Mouse (Mus musculus) neural tube, embryonic 15.5 days (tissue): ENCODE measurements around the gene Gm21969. TPM values are rescaled to one million over a fixed set of nuclear protein-coding genes. Genes with fewer than 3 reads are reported as not detected.
A peak's percentile ranks its signal among the peaks of the same experiment; 100 is the strongest.

Source experiments
- ATAC-seq: fragments of 200-750 bp; cut with Nextera tagmentation; 2 replicates; pipeline ENCODE4 v1.8.0; 2017; ENCODE audit warnings: mild to moderate bottlenecking, moderate TSS enrichment, moderate library complexity; ENCODE audit not compliant: low FRiP score
- H3K27ac ChIP-seq: fragments of 300-500 bp; sonication (generic); replicated peaks from 2 replicates; pipeline ENCODE4 v1.5.1; 2015; ENCODE audit warnings: mild to moderate bottlenecking, inconsistent platforms
- H3K27me3 ChIP-seq: fragments of 300-500 bp; sonication (generic); replicated peaks from 2 replicates; pipeline ENCODE4 v1.6.1; 2015; ENCODE audit warnings: inconsistent platforms
- H3K36me3 ChIP-seq: fragments of 300-500 bp; sonication (generic); 2 replicates; pipeline ENCODE4 v1.6.1; 2015; ENCODE audit warnings: inconsistent platforms
- H3K4me1 ChIP-seq: fragments of 300-500 bp; sonication (generic); 2 replicates; pipeline ENCODE4 v1.6.1; 2015; ENCODE audit warnings: inconsistent platforms
- H3K4me2 ChIP-seq: fragments of 300-500 bp; sonication (generic); 2 replicates; pipeline ENCODE4 v1.6.1; 2015; ENCODE audit warnings: inconsistent platforms, mild to moderate bottlenecking, moderate library complexity
- H3K4me3 ChIP-seq: fragments of 300-500 bp; sonication (generic); replicated peaks from 2 replicates; pipeline ENCODE4 v1.5.1; 2015; ENCODE audit warnings: mild to moderate bottlenecking, inconsistent platforms
- H3K9ac ChIP-seq: fragments of 300-500 bp; sonication (generic); replicated peaks from 2 replicates; pipeline ENCODE4 v1.6.1; 2015; ENCODE audit warnings: mild to moderate bottlenecking, inconsistent platforms
- H3K9me3 ChIP-seq: fragments of 300-500 bp; sonication (generic); replicated peaks from 2 replicates; pipeline ENCODE4 v1.6.1; 2016; ENCODE audit warnings: inconsistent platforms
- WGBS: fragments of 180-500 bp; shearing (Covaris S2); methylation state at CpG from one replicate; pipeline ENCODE4 v1.1.7; 2015; ENCODE audit warnings: mixed read lengths; 5-methylcytosine and 5-hydroxymethylcytosine counted together
- polyA plus RNA-seq: library from polyadenylated mRNA; unstranded; fragments of >200 nt; fragmentation: Nextera tagmentation; extraction: Ambion mirVana; gene quantifications from 2 replicates; pipeline ENCODE4 v1.2.1, GENCODE M21; 2015

Gene Gm21969
- polyA plus RNA-seq, 1 experiment from 2014 or later: not detected

GRCm38 (mm10) chr4:139622373-139623282 lies 19.6 kb downstream of the Gm21969 start, which contains the start of gene Aldh4a1:
Gene Aldh4a1, plus strand, starts transcription at chr4:139622866.
- Histone ChIP-seq H3K4me2 (peak within 1 kb of the TSS; percentile 84), H3K4me3 (peak within 1 kb of the TSS; percentile 92), H3K27me3 (no peaks in the 10 kb centered on the region), H3K36me3 (0 out of 2 replicates have a peak, but pooled peaks cover 3% of the 10 kb centered on the region), H3K27ac (peak within 1 kb of the TSS; percentile 95), H3K9me3 (no peaks in the 10 kb centered on the region), H3K9ac (peak within 1 kb of the TSS; percentile 83), H3K4me1 (peaks cover 35% of the 10 kb centered on the region)
- peak; percentile 99 for ATAC-seq
- WGBS: 0% methylated on average over 37 of the region's 38 CpGs

GRCm38 (mm10) chr4:139623434-139624115 lies 20.6 kb downstream of the Gm21969 start:
- Histone ChIP-seq H3K9me3 (no peaks in the 10 kb centered on the region), H3K27ac (peak overlapping the region; percentile 95; the same call in 1 of the 2 replicates), H3K9ac (peak overlapping the region; percentile 83), H3K36me3 (0 out of 2 replicates have a peak, but pooled peaks cover 3% of the 10 kb centered on the region), H3K4me2 (peak overlapping the region; percentile 84), H3K4me3 (peak overlapping the region; percentile 92), H3K4me1 (peaks cover 35% of the 10 kb centered on the region), H3K27me3 (no peaks in the 10 kb centered on the region)
- WGBS: 10% methylated on average over 21 of the region's 21 CpGs
- ATAC-seq: no peak

DNA sequence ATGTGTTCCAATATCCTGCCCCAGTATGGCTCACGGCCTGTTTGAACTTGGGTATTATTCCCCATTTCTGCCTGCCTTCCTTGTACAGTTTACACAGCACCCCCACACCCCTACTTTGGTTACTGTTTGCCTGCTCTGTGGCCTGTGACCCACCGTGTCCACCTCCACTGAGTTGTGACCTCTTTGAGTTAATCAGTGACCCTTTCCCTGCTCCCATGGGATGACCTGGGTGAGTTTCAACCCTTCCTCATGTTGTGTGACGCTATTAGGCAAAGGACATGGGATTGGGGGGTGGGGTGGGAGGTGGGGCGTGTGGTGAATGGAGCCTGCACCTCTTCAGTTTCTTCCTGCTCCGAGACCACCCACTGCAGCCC lies 21.1 kb downstream of the Gm21969 start:
- peak overlapping the region; percentile 92 for H3K4me3 ChIP-seq
- 54% methylated on average over 5 of the region's 5 CpGs for WGBS
- H3K4me2 ChIP-seq: peak overlapping the region; percentile 84
- H3K27me3 ChIP-seq: no peaks in the 10 kb centered on the region
- no peak overlapping the region for H3K27ac ChIP-seq
- peaks cover 35% of the 10 kb centered on the region for H3K4me1 ChIP-seq
- 0 out of 2 replicates have a peak, but pooled peaks cover 3% of the 10 kb centered on the region for H3K36me3 ChIP-seq
- peak overlapping the region; percentile 83 for H3K9ac ChIP-seq
- no peak for ATAC-seq
- no peaks in the 10 kb centered on the region for H3K9me3 ChIP-seq

DNA sequence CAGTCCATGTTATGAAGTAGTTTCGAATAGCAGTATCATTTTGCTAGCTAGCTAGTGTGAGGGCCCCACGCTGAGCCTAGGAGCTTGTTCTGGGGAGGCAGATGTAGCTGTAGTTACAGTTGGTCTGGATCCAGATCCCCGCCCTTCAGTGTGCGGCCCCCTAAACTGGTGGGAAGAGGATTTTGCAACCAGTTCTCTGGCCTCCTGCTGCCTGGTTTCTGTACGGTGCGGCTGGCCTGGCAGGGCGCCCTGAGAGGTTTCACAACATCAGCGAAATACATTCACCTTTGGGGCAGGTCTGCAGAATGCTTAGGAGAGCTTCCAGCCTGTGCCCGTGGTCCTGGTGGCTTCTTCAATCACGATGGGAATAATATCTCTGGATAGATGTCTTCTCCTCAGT lies 21.7 kb downstream of the Gm21969 start:
- no peak for ATAC-seq
- Histone ChIP-seq H3K27me3 (no peaks in the 10 kb centered on the region), H3K36me3 (0 out of 2 replicates have a peak, but pooled peaks cover 3% of the 10 kb centered on the region), H3K4me3 (no peak overlapping the region; the same call in 1 of the 2 replicates), H3K9ac (no peak overlapping the region; the same call in 1 of the 2 replicates), H3K9me3 (no peaks in the 10 kb centered on the region), H3K27ac (no peak overlapping the region), H3K4me2 (peak overlapping the region; percentile 84), H3K4me1 (peaks cover 35% of the 10 kb centered on the region)
- WGBS: 73% methylated on average over 10 of the region's 10 CpGs

GRCm38 (mm10) chr4:139627361-139627760 lies 24.4 kb downstream of the Gm21969 start:
- Histone ChIP-seq H3K27me3 (no peaks in the 10 kb centered on the region), H3K4me1 (peaks cover 31% of the 10 kb centered on the region), H3K4me2 (no peak overlapping the region), H3K36me3 (no peaks in the 10 kb centered on the region), H3K4me3 (no peak overlapping the region), H3K27ac (no peak overlapping the region), H3K9me3 (no peaks in the 10 kb centered on the region), H3K9ac (no peak overlapping the region)
- no peak for ATAC-seq
- 96% methylated on average over 11 of the region's 11 CpGs for WGBS

DNA sequence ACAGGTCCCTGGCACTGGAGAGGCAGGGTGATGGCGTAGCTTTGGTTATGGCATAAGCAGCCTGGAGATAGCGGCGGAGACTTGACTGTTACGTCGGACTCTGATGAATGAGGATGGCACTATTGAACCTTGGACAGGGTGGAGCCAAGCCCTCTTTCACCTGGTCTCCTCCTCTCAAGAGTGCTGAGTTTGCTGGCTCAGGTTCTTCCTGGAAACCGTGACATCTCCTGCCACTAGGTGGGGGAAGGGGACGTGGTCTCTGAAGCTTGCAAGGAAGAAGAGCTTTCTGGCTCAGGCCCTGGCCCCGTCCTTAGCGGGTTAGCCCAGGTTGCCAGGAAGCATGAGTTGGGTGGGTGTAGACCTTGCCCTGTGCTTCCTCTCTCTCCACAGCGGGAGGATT lies 27.2 kb downstream of the Gm21969 start:
- 78% methylated on average over 10 of the region's 10 CpGs for WGBS
- Histone ChIP-seq H3K36me3 (no peaks in the 10 kb centered on the region), H3K4me2 (no peak overlapping the region), H3K27me3 (no peaks in the 10 kb centered on the region), H3K27ac (no peak overlapping the region), H3K9ac (no peak overlapping the region), H3K4me1 (peaks cover 12% of the 10 kb centered on the region; the same call in 1 of the 2 replicates), H3K4me3 (no peak overlapping the region), H3K9me3 (no peaks in the 10 kb centered on the region)
- ATAC-seq: no peak

DNA sequence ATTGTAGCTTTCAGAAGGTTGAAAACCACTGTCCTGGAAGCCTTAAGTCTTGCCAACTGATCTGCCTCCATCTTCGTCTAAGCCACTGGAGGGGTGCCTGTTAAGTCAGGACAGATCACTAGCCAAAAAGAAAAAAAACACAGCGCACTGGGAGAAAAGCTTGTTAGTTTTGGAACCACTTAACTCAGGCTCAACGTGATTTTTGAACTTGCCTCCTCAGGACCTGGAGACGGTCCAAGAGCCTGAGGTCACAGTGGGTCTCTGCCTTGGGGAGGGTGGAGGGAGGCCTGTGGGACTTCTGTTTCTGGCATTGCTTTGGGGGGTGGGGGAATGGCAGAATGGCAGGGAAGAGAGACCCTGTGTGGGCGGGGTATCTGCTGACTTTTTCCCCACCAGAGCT lies 28.2 kb downstream of the Gm21969 start:
- Histone ChIP-seq H3K9me3 (no peaks in the 10 kb centered on the region), H3K4me3 (no peak overlapping the region), H3K4me2 (no peak overlapping the region), H3K36me3 (no peaks in the 10 kb centered on the region), H3K4me1 (peaks cover 5% of the 10 kb centered on the region; the same call in 1 of the 2 replicates), H3K9ac (no peak overlapping the region), H3K27me3 (no peaks in the 10 kb centered on the region), H3K27ac (no peak overlapping the region)
- 77% methylated on average over 5 of the region's 5 CpGs for WGBS
- no peak for ATAC-seq

- WGBS: 79% methylated on average over 7 of the region's 7 CpGs
- ATAC-seq: no peak
- Histone ChIP-seq H3K27me3 (no peaks in the 10 kb centered on the region), H3K4me3 (no peak overlapping the region), H3K4me1 (peaks cover 5% of the 10 kb centered on the region; the same call in 1 of the 2 replicates), H3K9ac (no peak overlapping the region), H3K36me3 (peaks cover under 1% of the 10 kb centered on the region; the same call in 1 of the 2 replicates), H3K4me2 (no peak overlapping the region), H3K9me3 (no peaks in the 10 kb centered on the region), H3K27ac (no peak overlapping the region)
Measured at GRCm38 (mm10) chr4:139631569-139632253, 28.7 kb downstream of the Gm21969 start.

DNA sequence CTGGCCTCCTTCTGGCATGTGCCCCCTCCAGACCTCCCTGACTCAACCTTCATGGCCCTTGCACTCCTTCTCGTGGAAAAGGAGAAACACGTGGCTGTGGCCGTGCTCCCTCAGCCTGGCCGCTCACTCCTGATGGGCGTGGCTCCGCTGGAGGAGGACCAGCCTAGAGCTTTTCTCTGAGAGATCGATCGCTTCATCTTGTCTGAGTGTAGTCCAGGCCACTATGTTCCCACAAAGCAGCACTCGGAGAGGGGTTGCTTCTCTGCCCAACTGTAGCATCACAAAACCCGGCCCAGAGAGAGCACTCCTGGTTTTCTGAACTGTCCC lies 29.2 kb downstream of the Gm21969 start:
- ATAC-seq: no peak
- 0 out of 2 replicates have a peak, but pooled peaks cover 3% of the 10 kb centered on the region for H3K27me3 ChIP-seq
- no peak overlapping the region for H3K4me3 ChIP-seq
- 81% methylated on average over 10 of the region's 10 CpGs for WGBS
- peaks cover 5% of the 10 kb centered on the region; the same call in 1 of the 2 replicates for H3K4me1 ChIP-seq
- peaks cover 6% of the 10 kb centered on the region; the same call in 1 of the 2 replicates for H3K36me3 ChIP-seq
- no peak overlapping the region for H3K4me2 ChIP-seq
- no peak overlapping the region for H3K27ac ChIP-seq
- H3K9ac ChIP-seq: no peak overlapping the region
- no peaks in the 10 kb centered on the region for H3K9me3 ChIP-seq

GRCm38 (mm10) chr4:139636373-139636772 lies 33.4 kb downstream of the Gm21969 start:
- ATAC-seq: no peak
- Histone ChIP-seq H3K9ac (no peak overlapping the region), H3K4me2 (no peak overlapping the region), H3K4me1 (peaks cover 22% of the 10 kb centered on the region), H3K36me3 (peaks cover 13% of the 10 kb centered on the region; the same call in 1 of the 2 replicates), H3K27me3 (0 out of 2 replicates have a peak, but pooled peaks cover 6% of the 10 kb centered on the region), H3K4me3 (no peak overlapping the region), H3K27ac (no peak overlapping the region), H3K9me3 (no peaks in the 10 kb centered on the region)
- WGBS: 28% methylated on average over 7 of the region's 7 CpGs

- Histone ChIP-seq H3K36me3 (peaks cover 13% of the 10 kb centered on the region; the same call in 1 of the 2 replicates), H3K4me3 (no peak overlapping the region), H3K27ac (no peak overlapping the region), H3K9ac (no peak overlapping the region), H3K4me2 (no peak overlapping the region), H3K4me1 (peaks cover 30% of the 10 kb centered on the region), H3K9me3 (no peaks in the 10 kb centered on the region), H3K27me3 (peaks cover 18% of the 10 kb centered on the region; the same call in 1 of the 2 replicates)
- 90% methylated on average over 9 of the region's 9 CpGs for WGBS
- no peak for ATAC-seq
Measured at GRCm38 (mm10) chr4:139637847-139638246, 34.9 kb downstream of the Gm21969 start.
